Mouse (Mus musculus): ENCODE results near the gene Rtn4r. TPM values are rescaled to one million over a fixed set of nuclear protein-coding genes. Genes with fewer than 3 reads are reported as not detected.

Rtn4r gene
- polyA plus RNA-seq, 1 experiment from 2014 or later = 5.4 TPM

DNA sequence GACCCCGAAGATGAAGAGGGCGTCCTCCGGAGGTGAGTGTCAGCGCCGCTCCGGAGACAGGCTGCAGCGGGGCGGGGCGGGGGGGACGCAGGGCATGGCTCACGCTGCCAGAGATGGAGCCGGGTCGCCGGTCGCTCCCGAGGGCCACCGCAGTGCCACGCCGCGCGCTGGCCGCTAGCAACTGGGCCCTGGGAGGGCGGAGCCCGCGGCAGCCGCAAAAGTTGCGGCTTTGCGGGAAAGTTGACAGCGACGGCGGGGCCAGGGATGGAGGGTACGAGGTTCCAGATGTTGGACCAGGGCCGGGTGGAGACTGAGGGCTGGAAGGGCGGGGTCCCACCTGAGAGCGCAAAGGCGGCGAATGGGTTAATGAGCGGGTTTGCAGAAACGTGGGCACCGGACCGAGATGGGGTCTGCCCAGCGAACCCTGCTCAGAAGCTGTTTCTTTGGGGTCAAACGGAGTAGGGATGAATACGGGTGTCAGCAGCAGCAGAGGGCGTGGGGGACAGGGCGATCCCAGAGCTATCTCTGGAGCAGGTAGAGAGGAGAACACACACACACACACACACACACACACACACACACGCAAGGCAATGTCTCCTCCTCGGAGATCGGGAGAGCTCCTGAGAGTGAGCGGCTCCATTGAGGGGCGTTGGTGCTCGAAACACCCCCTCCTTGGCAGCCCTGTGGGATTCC lies 575 bp downstream of the Rtn4r start:
- Histone ChIP-seq H3K4me1 (peaks cover 23% of the 10 kb centered on the region), H3K9me3 (no peaks in the 10 kb centered on the region), H3K9ac (peak overlapping the region; percentile 82), H3K36me3 (replicated peaks) (no peaks in the 10 kb centered on the region), H3K4me3 (replicated peaks) (peak overlapping the region; percentile 75), H3K4me2 (peak overlapping the region; percentile 96), H3K27me3 (peaks cover 68% of the 10 kb centered on the region), H3K27ac (peak overlapping the region; percentile 42; the same call in 1 of the 2 replicates)
- ATAC-seq (ENCODE audit: low FRiP score) = peak; percentile 40
- WGBS = 2% methylated on average over 42 of the region's 52 CpGs

DNA sequence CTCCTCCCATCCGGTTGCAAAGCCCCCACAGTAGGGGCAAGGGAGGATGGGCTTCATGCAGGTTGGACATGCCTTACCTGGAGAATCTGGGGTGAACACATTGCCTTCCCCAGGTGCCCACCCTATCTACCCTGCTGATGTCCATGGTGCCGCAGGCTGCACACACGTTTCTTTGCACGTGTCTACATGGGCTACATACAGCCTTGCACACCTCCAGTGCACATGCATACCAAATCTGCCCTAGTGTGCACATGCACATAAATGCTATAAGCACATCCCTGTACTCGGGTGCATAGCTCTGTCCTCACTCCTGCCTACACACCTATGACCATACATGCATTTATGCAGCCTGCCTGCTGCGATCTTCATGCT lies 1.1 kb downstream of the Rtn4r start:
- no peak overlapping the region for H3K27ac ChIP-seq
- peaks cover 23% of the 10 kb centered on the region for H3K4me1 ChIP-seq
- no peaks in the 10 kb centered on the region for H3K9me3 ChIP-seq
- H3K27me3 ChIP-seq = peaks cover 68% of the 10 kb centered on the region
- H3K4me2 ChIP-seq = peak overlapping the region; percentile 96
- H3K4me3 ChIP-seq (replicated peaks) = peak overlapping the region; percentile 75
- peak overlapping the region; percentile 82 for H3K9ac ChIP-seq
- 70% methylated on average over 6 of the region's 6 CpGs for WGBS
- ATAC-seq (ENCODE audit: low FRiP score) = no peak
- no peaks in the 10 kb centered on the region for H3K36me3 ChIP-seq (replicated peaks)

GRCm38 (mm10) chr16:18129413-18129812 lies 2.0 kb downstream of the Rtn4r start:
- no peak for ATAC-seq (ENCODE audit: low FRiP score)
- H3K9ac ChIP-seq = no peak overlapping the region
- no peak overlapping the region for H3K27ac ChIP-seq
- H3K4me3 ChIP-seq (replicated peaks) = peak overlapping the region; percentile 2; the same call in 1 of the 2 replicates
- H3K27me3 ChIP-seq = peaks cover 67% of the 10 kb centered on the region
- 64% methylated on average over 5 of the region's 5 CpGs for WGBS
- H3K4me2 ChIP-seq = peak overlapping the region; percentile 96; the same call in 1 of the 2 replicates
- no peaks in the 10 kb centered on the region for H3K36me3 ChIP-seq (replicated peaks)
- H3K9me3 ChIP-seq = no peaks in the 10 kb centered on the region
- H3K4me1 ChIP-seq = peaks cover 23% of the 10 kb centered on the region

- Histone ChIP-seq H3K4me3 (replicated peaks) (no peak overlapping the region), H3K36me3 (replicated peaks) (no peaks in the 10 kb centered on the region), H3K9ac (no peak overlapping the region), H3K4me1 (peaks cover 23% of the 10 kb centered on the region), H3K27ac (no peak overlapping the region), H3K9me3 (no peaks in the 10 kb centered on the region), H3K4me2 (no peak overlapping the region), H3K27me3 (peaks cover 59% of the 10 kb centered on the region)
- no peak for ATAC-seq (ENCODE audit: low FRiP score)
- WGBS = 66% methylated on average over 4 of the region's 4 CpGs
Measured at GRCm38 (mm10) chr16:18130288-18130687, 2.8 kb downstream of the Rtn4r start.

GRCm38 (mm10) chr16:18130705-18131104 lies 3.3 kb downstream of the Rtn4r start:
- Histone ChIP-seq H3K36me3 (replicated peaks) (no peaks in the 10 kb centered on the region), H3K4me2 (no peak overlapping the region), H3K27ac (no peak overlapping the region), H3K9ac (no peak overlapping the region), H3K27me3 (peaks cover 54% of the 10 kb centered on the region), H3K9me3 (no peaks in the 10 kb centered on the region), H3K4me1 (peaks cover 23% of the 10 kb centered on the region), H3K4me3 (replicated peaks) (no peak overlapping the region)
- ATAC-seq (ENCODE audit: low FRiP score) = no peak

- Histone ChIP-seq H3K4me1 (peaks cover 23% of the 10 kb centered on the region), H3K9ac (peak overlapping the region; percentile 25; the same call in 1 of the 2 replicates), H3K36me3 (replicated peaks) (no peaks in the 10 kb centered on the region), H3K4me2 (no peak overlapping the region), H3K27me3 (peaks cover 48% of the 10 kb centered on the region), H3K4me3 (replicated peaks) (no peak overlapping the region), H3K27ac (no peak overlapping the region), H3K9me3 (no peaks in the 10 kb centered on the region)
- no peak for ATAC-seq (ENCODE audit: low FRiP score)
- 84% methylated on average over 11 of the region's 11 CpGs for WGBS
Measured at GRCm38 (mm10) chr16:18131245-18131939, 4.0 kb downstream of the Rtn4r start.

GRCm38 (mm10) chr16:18132026-18132425 lies 4.6 kb downstream of the Rtn4r start:
- H3K4me1 ChIP-seq = peaks cover 18% of the 10 kb centered on the region
- no peak for ATAC-seq (ENCODE audit: low FRiP score)
- no peaks in the 10 kb centered on the region for H3K9me3 ChIP-seq
- no peak overlapping the region for H3K9ac ChIP-seq
- peaks cover 41% of the 10 kb centered on the region for H3K27me3 ChIP-seq
- H3K4me3 ChIP-seq (replicated peaks) = no peak overlapping the region
- 89% methylated on average over 1 of the region's 1 CpGs for WGBS
- H3K4me2 ChIP-seq = no peak overlapping the region
- no peak overlapping the region for H3K27ac ChIP-seq
- H3K36me3 ChIP-seq (replicated peaks) = no peaks in the 10 kb centered on the region

DNA sequence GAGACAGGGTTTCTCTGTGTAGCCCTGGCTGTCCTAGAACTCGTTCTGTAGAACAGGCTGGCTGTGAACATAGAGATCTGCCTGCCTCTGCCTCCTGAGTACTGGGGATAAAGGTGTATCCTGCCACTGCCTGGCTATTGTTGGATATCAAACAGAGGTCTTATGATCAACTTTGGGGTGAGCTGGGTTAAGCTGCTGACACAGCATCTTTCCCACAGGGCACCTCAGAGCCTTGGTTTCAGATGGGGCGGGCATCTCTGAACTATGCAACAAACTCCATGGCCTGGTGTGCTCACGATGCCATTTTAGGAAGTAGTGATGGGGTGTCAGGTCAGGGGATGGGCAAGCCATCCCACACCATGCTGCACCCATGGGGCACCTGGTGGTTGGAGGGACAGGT lies 5.1 kb downstream of the Rtn4r start:
- H3K27ac ChIP-seq = no peak overlapping the region
- no peak overlapping the region for H3K9ac ChIP-seq
- H3K9me3 ChIP-seq = no peaks in the 10 kb centered on the region
- no peak overlapping the region for H3K4me2 ChIP-seq
- H3K4me1 ChIP-seq = peaks cover 16% of the 10 kb centered on the region
- no peak overlapping the region for H3K4me3 ChIP-seq (replicated peaks)
- no peak for ATAC-seq (ENCODE audit: low FRiP score)
- peaks cover 36% of the 10 kb centered on the region for H3K27me3 ChIP-seq
- WGBS = 86% methylated on average over 3 of the region's 3 CpGs
- no peaks in the 10 kb centered on the region for H3K36me3 ChIP-seq (replicated peaks)

GRCm38 (mm10) chr16:18133133-18133920 lies 5.9 kb downstream of the Rtn4r start:
- H3K9me3 ChIP-seq = no peaks in the 10 kb centered on the region
- peaks cover 29% of the 10 kb centered on the region for H3K27me3 ChIP-seq

GRCm38 (mm10) chr16:18135196-18135595 lies 7.8 kb downstream of the Rtn4r start:
- WGBS = 93% methylated on average over 5 of the region's 5 CpGs
- peaks cover 15% of the 10 kb centered on the region; the same call in 1 of the 2 replicates for H3K27me3 ChIP-seq
- ATAC-seq (ENCODE audit: low FRiP score) = no peak

More at GRCm38 (mm10) chr16:18133133-18133920, 5.9 kb downstream of the Rtn4r start:
- Histone ChIP-seq H3K4me3 (replicated peaks) (no peak overlapping the region), H3K36me3 (replicated peaks) (no peaks in the 10 kb centered on the region), H3K4me2 (no peak overlapping the region), H3K4me1 (peaks cover 10% of the 10 kb centered on the region), H3K27ac (no peak overlapping the region), H3K9ac (no peak overlapping the region)
- WGBS = 89% methylated on average over 5 of the region's 5 CpGs
- ATAC-seq (ENCODE audit: low FRiP score) = no peak

GRCm38 (mm10) chr16:18136015-18136414 lies 8.6 kb downstream of the Rtn4r start:
- no peak overlapping the region for H3K4me2 ChIP-seq

More at GRCm38 (mm10) chr16:18135196-18135595, 7.8 kb downstream of the Rtn4r start:
- Histone ChIP-seq H3K4me1 (no peaks in the 10 kb centered on the region; the same call in 1 of the 2 replicates), H3K4me3 (replicated peaks) (no peak overlapping the region), H3K4me2 (no peak overlapping the region), H3K36me3 (replicated peaks) (no peaks in the 10 kb centered on the region), H3K9ac (no peak overlapping the region), H3K27ac (no peak overlapping the region), H3K9me3 (no peaks in the 10 kb centered on the region)

GRCm38 (mm10) chr16:18144201-18144600 lies 16.8 kb downstream of the Rtn4r start:
- 63% methylated on average over 8 of the region's 8 CpGs for WGBS
- H3K27me3 ChIP-seq = peaks cover 4% of the 10 kb centered on the region; the same call in 1 of the 2 replicates
- no peak overlapping the region for H3K4me3 ChIP-seq (replicated peaks)
- H3K4me2 ChIP-seq = no peak overlapping the region
- H3K27ac ChIP-seq = peak overlapping the region; percentile 39; the same call in 1 of the 2 replicates
- H3K4me1 ChIP-seq = peaks cover 48% of the 10 kb centered on the region
- no peaks in the 10 kb centered on the region for H3K9me3 ChIP-seq
- H3K9ac ChIP-seq = 0 out of 2 replicates have a peak overlapping the region, but pooled peaks have one; percentile 9
- no peak for ATAC-seq (ENCODE audit: low FRiP score)
- no peaks in the 10 kb centered on the region for H3K36me3 ChIP-seq (replicated peaks)

More at GRCm38 (mm10) chr16:18136015-18136414, 8.6 kb downstream of the Rtn4r start:
- Histone ChIP-seq H3K27ac (no peak overlapping the region), H3K36me3 (replicated peaks) (no peaks in the 10 kb centered on the region), H3K4me1 (no peaks in the 10 kb centered on the region), H3K4me3 (replicated peaks) (no peak overlapping the region), H3K9me3 (no peaks in the 10 kb centered on the region), H3K27me3 (peaks cover 12% of the 10 kb centered on the region; the same call in 1 of the 2 replicates), H3K9ac (no peak overlapping the region)
- 78% methylated on average over 7 of the region's 7 CpGs for WGBS
- no peak for ATAC-seq (ENCODE audit: low FRiP score)

All from forebrain, embryonic 12.5 days (tissue).